Mouse (Mus musculus): Measurements from ENCODE around the gene Spop. TPM values are rescaled to one million over a fixed set of nuclear protein-coding genes. Genes with fewer than 3 reads are reported as not detected.

Gene Spop
- polyA plus RNA-seq, 1 experiment: 71.4 TPM

DNA sequence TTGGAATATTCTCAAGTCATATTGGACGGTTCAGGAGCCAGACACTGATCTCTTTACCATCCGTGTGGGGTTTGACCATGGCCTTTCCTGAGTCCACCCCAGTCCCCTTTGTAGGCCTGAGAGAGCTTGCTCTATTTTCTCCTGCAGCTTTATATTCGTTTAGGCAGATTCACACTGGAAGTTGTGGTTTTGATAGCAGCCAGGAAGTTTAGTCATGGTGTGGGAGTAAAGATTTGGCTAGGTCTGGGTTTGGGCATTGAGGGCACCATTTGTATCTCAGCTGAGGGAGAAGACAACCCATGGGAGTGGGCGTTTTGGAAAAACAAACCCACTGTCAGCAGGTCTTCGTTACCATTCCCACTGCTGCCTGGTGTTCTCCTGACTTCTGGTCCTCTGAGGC lies 34.3 kb upstream of the Spop start:
- TF ChIP-seq CTCF (IDR thresholded peaks at IDR 0.05; ENCODE audit: borderline replicate concordance, extremely low read depth, insufficient read depth, insufficient read length) (no peak), POLR2A (IDR thresholded peaks at IDR 0.05; ENCODE audit: borderline replicate concordance, extremely low read depth, insufficient read depth, insufficient read length, poor library complexity, severe bottlenecking) (no peak)
- no peak for DNase-seq (ENCODE audit: low read depth)

GRCm38 (mm10) chr11:95380711-95381110 lies 33.2 kb upstream of the Spop start:
- no peak for DNase-seq (ENCODE audit: low read depth)
- TF ChIP-seq POLR2A (IDR thresholded peaks at IDR 0.05; ENCODE audit: borderline replicate concordance, extremely low read depth, insufficient read depth, insufficient read length, poor library complexity, severe bottlenecking): no peak
- no peak for TF ChIP-seq CTCF (IDR thresholded peaks at IDR 0.05; ENCODE audit: borderline replicate concordance, extremely low read depth, insufficient read depth, insufficient read length)

- TF ChIP-seq POLR2A (IDR thresholded peaks at IDR 0.05; ENCODE audit: borderline replicate concordance, extremely low read depth, insufficient read depth, insufficient read length, poor library complexity, severe bottlenecking) (no peak), CTCF (IDR thresholded peaks at IDR 0.05; ENCODE audit: borderline replicate concordance, extremely low read depth, insufficient read depth, insufficient read length) (no peak)
- no peak for DNase-seq (ENCODE audit: low read depth)
These were observed 32.7 kb upstream of the Spop start for GRCm38 (mm10) chr11:95381146-95381545.

- no peak for TF ChIP-seq POLR2A (IDR thresholded peaks at IDR 0.05; ENCODE audit: borderline replicate concordance, extremely low read depth, insufficient read depth, insufficient read length, poor library complexity, severe bottlenecking)
- no peak for TF ChIP-seq CTCF (IDR thresholded peaks at IDR 0.05; ENCODE audit: borderline replicate concordance, extremely low read depth, insufficient read depth, insufficient read length)
- no peak for DNase-seq (ENCODE audit: low read depth)
These were observed 30.4 kb upstream of the Spop start for GRCm38 (mm10) chr11:95383331-95383986.

DNA sequence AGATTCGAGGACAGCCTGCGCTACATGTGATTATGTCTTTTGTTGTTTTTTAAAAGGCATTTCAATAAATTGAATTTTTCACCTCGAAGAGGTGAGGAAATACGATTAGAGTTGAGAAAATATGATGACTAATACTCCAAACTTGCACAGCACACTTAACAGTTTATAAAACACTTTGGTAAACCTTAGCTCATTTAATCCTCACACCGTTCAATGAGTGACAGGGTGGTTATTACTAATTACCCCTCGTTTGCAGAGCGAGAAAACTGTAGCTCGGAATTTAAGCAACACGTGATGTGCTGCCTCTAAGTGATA lies 29.9 kb upstream of the Spop start:
- DNase-seq (ENCODE audit: low read depth): no peak
- TF ChIP-seq POLR2A (IDR thresholded peaks at IDR 0.05; ENCODE audit: borderline replicate concordance, extremely low read depth, insufficient read depth, insufficient read length, poor library complexity, severe bottlenecking) (no peak), CTCF (IDR thresholded peaks at IDR 0.05; ENCODE audit: borderline replicate concordance, extremely low read depth, insufficient read depth, insufficient read length) (no peak)

DNA sequence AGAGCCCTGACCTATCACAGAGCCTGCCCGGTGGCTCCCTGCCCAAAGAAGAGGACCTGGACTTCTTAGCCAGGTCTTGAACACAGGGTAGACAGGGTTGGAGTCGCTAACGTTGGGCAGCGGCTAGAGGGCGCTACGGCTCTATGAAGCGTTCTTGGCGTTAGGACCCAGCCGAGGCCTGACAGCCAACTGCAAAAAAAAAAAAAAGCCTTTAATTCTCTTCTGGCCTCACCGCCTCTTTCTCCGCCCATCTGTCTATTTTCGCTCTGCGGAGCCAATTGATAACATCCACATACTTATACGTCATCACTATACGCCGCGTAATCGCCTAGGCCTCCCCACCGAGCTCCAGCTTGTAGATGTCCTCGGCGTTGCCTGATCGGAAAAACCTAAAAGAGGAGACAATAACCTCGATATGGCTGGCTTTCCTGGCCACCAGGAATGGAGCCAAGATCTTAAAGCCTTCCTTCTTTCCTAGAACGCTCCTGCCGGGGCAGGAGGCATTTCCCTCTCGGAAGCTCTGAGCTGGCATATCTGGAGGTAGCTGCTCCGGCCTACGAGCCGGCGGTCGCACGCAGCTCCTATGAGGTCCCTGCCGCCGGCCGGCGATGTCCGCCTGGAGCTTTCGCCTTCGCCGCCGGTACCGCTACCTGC lies 29.4 kb upstream of the Spop start, which contains the start of gene Slc35b1:
Gene Slc35b1 (plus strand): TSS at position 374 of the 654 bp plus-strand sequence.
- TF ChIP-seq CTCF (IDR thresholded peaks at IDR 0.05; ENCODE audit: borderline replicate concordance, extremely low read depth, insufficient read depth, insufficient read length) (peak; percentile 95), POLR2A (IDR thresholded peaks at IDR 0.05; ENCODE audit: borderline replicate concordance, extremely low read depth, insufficient read depth, insufficient read length, poor library complexity, severe bottlenecking) (peak; percentile 76; the same call in 1 of the 2 replicates)
- peak; percentile 100 for DNase-seq (ENCODE audit: low read depth)

DNA sequence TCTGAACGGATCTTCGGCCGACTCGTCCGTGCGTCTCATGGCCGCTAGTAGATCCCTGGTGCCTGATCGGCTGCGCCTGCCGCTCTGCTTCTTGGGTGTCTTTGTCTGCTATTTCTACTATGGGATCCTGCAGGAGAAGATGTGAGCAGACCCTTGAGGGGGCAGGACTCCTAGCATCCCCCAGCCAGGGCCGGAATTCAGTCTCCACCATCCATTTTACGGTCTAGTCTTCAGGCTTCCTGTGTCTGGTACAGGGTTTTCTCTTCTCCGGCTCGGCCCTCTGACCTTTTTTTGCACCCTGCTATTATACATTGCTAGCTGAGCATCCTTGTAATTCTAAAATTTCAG lies 28.9 kb upstream of the Spop start:
- TF ChIP-seq POLR2A (IDR thresholded peaks at IDR 0.05; ENCODE audit: borderline replicate concordance, extremely low read depth, insufficient read depth, insufficient read length, poor library complexity, severe bottlenecking) (no peak), CTCF (IDR thresholded peaks at IDR 0.05; ENCODE audit: borderline replicate concordance, extremely low read depth, insufficient read depth, insufficient read length) (no peak)
- DNase-seq (ENCODE audit: low read depth): no peak

GRCm38 (mm10) chr11:95387354-95387753 lies 26.5 kb upstream of the Spop start:
- DNase-seq (ENCODE audit: low read depth): no peak
- no peak for TF ChIP-seq CTCF (IDR thresholded peaks at IDR 0.05; ENCODE audit: borderline replicate concordance, extremely low read depth, insufficient read depth, insufficient read length)

GRCm38 (mm10) chr11:95389006-95389405 lies 24.9 kb upstream of the Spop start:
- TF ChIP-seq CTCF (IDR thresholded peaks at IDR 0.05; ENCODE audit: borderline replicate concordance, extremely low read depth, insufficient read depth, insufficient read length) (peak; percentile 43; the same call in 1 of the 2 replicates), POLR2A (IDR thresholded peaks at IDR 0.05; ENCODE audit: borderline replicate concordance, extremely low read depth, insufficient read depth, insufficient read length, poor library complexity, severe bottlenecking) (no peak)
- DNase-seq (ENCODE audit: low read depth): peak; percentile 43

DNA sequence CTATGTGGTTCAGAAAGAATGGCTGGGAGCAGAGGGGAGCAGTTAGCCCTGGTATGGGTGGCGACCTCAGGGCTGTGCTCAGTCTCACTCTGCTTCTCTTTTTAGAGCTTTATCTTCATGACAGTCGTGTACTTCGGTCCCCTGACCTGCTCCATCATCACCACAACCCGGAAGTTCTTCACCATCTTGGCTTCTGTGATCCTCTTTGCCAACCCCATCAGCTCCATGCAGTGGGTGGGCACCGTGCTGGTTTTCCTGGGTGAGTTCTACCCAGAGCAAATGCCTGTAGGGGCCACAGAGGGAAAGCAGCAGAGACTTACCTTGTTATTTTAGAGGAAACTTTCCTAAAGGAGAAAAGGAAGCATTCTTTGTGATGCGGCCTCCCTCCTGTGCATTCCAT lies 23.5 kb upstream of the Spop start:
- no peak for DNase-seq (ENCODE audit: low read depth)
- no peak for TF ChIP-seq CTCF (IDR thresholded peaks at IDR 0.05; ENCODE audit: borderline replicate concordance, extremely low read depth, insufficient read depth, insufficient read length)
- TF ChIP-seq POLR2A (IDR thresholded peaks at IDR 0.05; ENCODE audit: borderline replicate concordance, extremely low read depth, insufficient read depth, insufficient read length, poor library complexity, severe bottlenecking): no peak

DNA sequence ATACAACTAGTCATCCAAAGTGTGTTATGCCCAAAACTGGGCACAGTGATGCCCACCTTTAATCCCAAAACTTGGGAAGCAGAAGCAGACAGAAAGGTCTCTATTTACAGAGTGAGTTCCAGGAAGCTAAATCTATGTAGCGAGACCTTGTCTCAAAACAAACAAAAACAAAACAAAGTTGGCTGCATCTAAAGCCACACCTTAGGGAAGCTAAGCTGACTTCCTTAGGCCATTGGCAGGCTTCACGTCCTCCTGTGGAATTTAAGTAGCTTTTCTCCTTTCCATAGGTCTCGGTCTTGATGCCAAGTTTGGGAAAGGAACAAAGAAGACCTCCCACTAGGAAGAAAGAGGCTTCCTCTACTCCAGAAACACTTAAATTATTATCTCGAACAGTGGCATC lies 22.7 kb upstream of the Spop start:
- TF ChIP-seq POLR2A (IDR thresholded peaks at IDR 0.05; ENCODE audit: borderline replicate concordance, extremely low read depth, insufficient read depth, insufficient read length, poor library complexity, severe bottlenecking) (no peak), CTCF (IDR thresholded peaks at IDR 0.05; ENCODE audit: borderline replicate concordance, extremely low read depth, insufficient read depth, insufficient read length) (no peak)
- DNase-seq (ENCODE audit: low read depth): no peak

DNA sequence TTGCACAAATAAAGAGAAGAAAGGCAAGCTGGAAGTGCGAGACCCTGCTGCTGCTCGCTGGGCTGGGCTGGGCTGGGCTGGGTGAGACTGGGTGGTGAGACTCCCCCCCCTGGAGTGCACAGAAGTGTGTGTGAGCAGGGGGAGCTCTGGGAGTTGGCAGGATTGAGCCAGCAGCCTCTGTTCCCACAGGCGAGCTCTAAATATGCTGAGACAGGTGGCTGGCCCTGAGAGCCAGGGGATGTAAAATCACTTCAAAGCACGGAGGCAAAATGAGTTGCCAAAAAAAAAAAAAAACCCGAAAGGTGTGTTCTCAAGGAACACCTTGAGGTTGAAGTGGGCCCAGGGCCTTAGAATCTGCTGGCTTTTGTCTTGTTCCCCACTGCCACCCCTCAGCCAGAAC lies 22.1 kb upstream of the Spop start:
- peak; percentile 72 for DNase-seq (ENCODE audit: low read depth)
- TF ChIP-seq POLR2A (IDR thresholded peaks at IDR 0.05; ENCODE audit: borderline replicate concordance, extremely low read depth, insufficient read depth, insufficient read length, poor library complexity, severe bottlenecking): no peak
- TF ChIP-seq CTCF (IDR thresholded peaks at IDR 0.05; ENCODE audit: borderline replicate concordance, extremely low read depth, insufficient read depth, insufficient read length): no peak
